Mouse (Mus musculus) frontal cortex, postnatal 10 days (tissue): ENCODE results near the gene Klhl6.

Experiments
- DNase-seq, 2 experiments: peaks; one replicate each; pipeline ENCODE4 v3.0.0; 2022; ENCODE audit warnings: low spot score in 2 of 2, mixed read lengths in 1 of 2

Klhl6 gene

GRCm38 (mm10) chr16:19969506-19969905 lies 13.3 kb downstream of the Klhl6 start:
- no peak for DNase-seq

GRCm38 (mm10) chr16:19968666-19969065 lies 14.2 kb downstream of the Klhl6 start:
- DNase-seq: no peak

- DNase-seq: no peak
Observed at GRCm38 (mm10) chr16:19967897-19968392, 14.9 kb downstream of the Klhl6 start.

GRCm38 (mm10) chr16:19966976-19967375 lies 15.9 kb downstream of the Klhl6 start:
- no peak for DNase-seq

GRCm38 (mm10) chr16:19966437-19966836 lies 16.4 kb downstream of the Klhl6 start:
- DNase-seq: no peak

- no peak for DNase-seq
Observed at GRCm38 (mm10) chr16:19962951-19963350, 19.9 kb downstream of the Klhl6 start.

- no peak for DNase-seq
Observed at GRCm38 (mm10) chr16:19961070-19961469, 21.8 kb downstream of the Klhl6 start.

GRCm38 (mm10) chr16:19960407-19961058 lies 22.3 kb downstream of the Klhl6 start:
- DNase-seq: no peak

GRCm38 (mm10) chr16:19957051-19957450 lies 25.8 kb downstream of the Klhl6 start:
- DNase-seq: no peak

GRCm38 (mm10) chr16:19947336-19947735 lies 35.5 kb downstream of the Klhl6 start:
- DNase-seq: no peak

GRCm38 (mm10) chr16:19946578-19947298 lies 36.1 kb downstream of the Klhl6 start:
- DNase-seq: no peak

GRCm38 (mm10) chr16:19920823-19921222 lies 62.0 kb downstream of the Klhl6 start:
- DNase-seq: no peak

- no peak for DNase-seq
Observed at GRCm38 (mm10) chr16:19918286-19918685, 64.6 kb downstream of the Klhl6 start.

GRCm38 (mm10) chr16:19912582-19912981 lies 70.3 kb downstream of the Klhl6 start:
- no peak for DNase-seq

GRCm38 (mm10) chr16:19908291-19908690 lies 74.5 kb downstream of the Klhl6 start:
- DNase-seq: no peak

GRCm38 (mm10) chr16:19907103-19907502 lies 75.7 kb downstream of the Klhl6 start:
- peak in 1 of 2 experiments; percentile 11 for DNase-seq

- DNase-seq: no peak
Observed at GRCm38 (mm10) chr16:19904734-19905479, 77.9 kb downstream of the Klhl6 start.

GRCm38 (mm10) chr16:19903792-19904191 lies 79.0 kb downstream of the Klhl6 start:
- no peak for DNase-seq
